Mouse (Mus musculus) mouse embryonic stem cell (cell line): Measurements from ENCODE around the gene Tspan11.

Experiments used
- in situ Hi-C, 2 experiments: fragments of 300-500 bp; cut with MboI; formaldehyde crosslinking; loops; 1 replicate in 1 of 2; 3 replicates in 1 of 2; pipeline ENCODE4 v1.14.3; 2019 to 2020; ENCODE audit warnings: low sequenced_read_pairs in 2 of 2, low pct_unique_long_range_greater_than_20kb in 1 of 2, mixed read lengths in 1 of 2; ENCODE audit not compliant: unreplicated experiment in 1 of 2

The Tspan11 gene

GRCm38 (mm10) chr6:127887511-127888421, at the start of gene Tspan11:
TSS of gene Tspan11 (plus strand) at chr6:127887589.
- in situ Hi-C loops: no loop called here

GRCm38 (mm10) chr6:127837910-127838309, 49.5 kb upstream of the Tspan11 start:
- in situ Hi-C loops: no loop called here

GRCm38 (mm10) chr6:127839538-127839937, 47.9 kb upstream of the Tspan11 start:
- in situ Hi-C loops: no loop called here

GRCm38 (mm10) chr6:127840171-127840570, 47.2 kb upstream of the Tspan11 start:
- in situ Hi-C loops: no loop called here

GRCm38 (mm10) chr6:127841326-127841725, 46.1 kb upstream of the Tspan11 start:
- in situ Hi-C loops: no loop called here

- in situ Hi-C loops: no loop called here
Observed at GRCm38 (mm10) chr6:127846521-127846920, 40.9 kb upstream of the Tspan11 start.

GRCm38 (mm10) chr6:127849496-127849895, 37.9 kb upstream of the Tspan11 start:
- in situ Hi-C loops: no loop called here

- in situ Hi-C loops: no loop called here
Observed at GRCm38 (mm10) chr6:127851611-127852010, 35.8 kb upstream of the Tspan11 start.

- in situ Hi-C loops: no loop called here
Observed at GRCm38 (mm10) chr6:127853241-127853640, 34.1 kb upstream of the Tspan11 start.

- in situ Hi-C loops: no loop called here
Observed at GRCm38 (mm10) chr6:127853771-127854687, 33.4 kb upstream of the Tspan11 start.

GRCm38 (mm10) chr6:127854688-127855013, 32.7 kb upstream of the Tspan11 start:
- in situ Hi-C loops: no loop called here

GRCm38 (mm10) chr6:127855711-127856295, 31.6 kb upstream of the Tspan11 start:
- in situ Hi-C loops: no loop called here

- in situ Hi-C loops: no loop called here
Observed at GRCm38 (mm10) chr6:127861951-127862350, 25.4 kb upstream of the Tspan11 start.

GRCm38 (mm10) chr6:127865391-127865790, 22.0 kb upstream of the Tspan11 start:
- in situ Hi-C loops: no loop called here

- in situ Hi-C loops: no loop called here
Observed at GRCm38 (mm10) chr6:127868546-127868945, 18.8 kb upstream of the Tspan11 start.

- in situ Hi-C loops: no loop called here
Observed at GRCm38 (mm10) chr6:127869121-127869520, 18.3 kb upstream of the Tspan11 start.

GRCm38 (mm10) chr6:127870345-127871324, 16.8 kb upstream of the Tspan11 start:
- in situ Hi-C loops: loop anchor here in 1 of 2 experiments (10.0 kb wide), 1 partner anchor 186 kb away; no protein-coding TSS in a partner anchor

- in situ Hi-C loops: loop anchor here in 1 of 2 experiments (10.0 kb wide), 1 partner anchor 187 kb away; no protein-coding TSS in a partner anchor
Observed at GRCm38 (mm10) chr6:127871436-127871835, 16.0 kb upstream of the Tspan11 start.
